Mouse (Mus musculus): Measurements from ENCODE around the gene Rbfox3. TPM values are rescaled to one million over a fixed set of nuclear protein-coding genes. Genes with fewer than 3 reads are reported as not detected.

The Rbfox3 gene
- polyA plus RNA-seq, 1 experiment from 2014 or later = 3.9 TPM

GRCm38 (mm10) chr11:118503418-118504179 lies 407.8 kb downstream of the Rbfox3 start:
- WGBS = 27% methylated on average over 34 of the region's 34 CpGs

GRCm38 (mm10) chr11:118502990-118503389 lies 408.4 kb downstream of the Rbfox3 start:
- Histone ChIP-seq H3K9ac (no peak overlapping the region), H3K4me1 (peaks cover 3% of the 10 kb centered on the region; the same call in 1 of the 2 replicates), H3K27me3 (peaks cover 43% of the 10 kb centered on the region), H3K9me3 (no peaks in the 10 kb centered on the region), H3K27ac (no peak overlapping the region), H3K36me3 (no peaks in the 10 kb centered on the region), H3K4me2 (replicated peaks) (peak overlapping the region; percentile 8; the same call in 1 of the 2 replicates), H3K4me3 (no peak overlapping the region)
- 60% methylated on average over 6 of the region's 6 CpGs for WGBS
- ATAC-seq (ENCODE audit: insufficient number of reproducible peaks, insufficient read depth, low FRiP score, low TSS enrichment) = no peak

More at GRCm38 (mm10) chr11:118503418-118504179, 407.8 kb downstream of the Rbfox3 start:
- ATAC-seq (ENCODE audit: insufficient number of reproducible peaks, insufficient read depth, low FRiP score, low TSS enrichment) = no peak
- peaks cover 3% of the 10 kb centered on the region; the same call in 1 of the 2 replicates for H3K4me1 ChIP-seq
- H3K9ac ChIP-seq = no peak overlapping the region
- no peak overlapping the region for H3K27ac ChIP-seq
- no peak overlapping the region; the same call in 1 of the 2 replicates for H3K4me3 ChIP-seq
- peak overlapping the region; percentile 8; the same call in 1 of the 2 replicates for H3K4me2 ChIP-seq (replicated peaks)
- no peaks in the 10 kb centered on the region for H3K9me3 ChIP-seq
- peaks cover 43% of the 10 kb centered on the region for H3K27me3 ChIP-seq
- no peaks in the 10 kb centered on the region for H3K36me3 ChIP-seq

GRCm38 (mm10) chr11:118496066-118496689 lies 415.2 kb downstream of the Rbfox3 start:
- Histone ChIP-seq H3K36me3 (no peaks in the 10 kb centered on the region), H3K9ac (no peak overlapping the region), H3K27ac (no peak overlapping the region), H3K4me2 (replicated peaks) (no peak overlapping the region), H3K4me3 (no peak overlapping the region), H3K9me3 (no peaks in the 10 kb centered on the region), H3K4me1 (peaks cover 5% of the 10 kb centered on the region; the same call in 1 of the 2 replicates), H3K27me3 (0 out of 2 replicates have a peak, but pooled peaks cover 14% of the 10 kb centered on the region)
- ATAC-seq (ENCODE audit: insufficient number of reproducible peaks, insufficient read depth, low FRiP score, low TSS enrichment) = no peak
- WGBS = 63% methylated on average over 20 of the region's 20 CpGs

GRCm38 (mm10) chr11:118495065-118495464 lies 416.3 kb downstream of the Rbfox3 start:
- Histone ChIP-seq H3K4me1 (peaks cover 5% of the 10 kb centered on the region; the same call in 1 of the 2 replicates), H3K27me3 (0 out of 2 replicates have a peak, but pooled peaks cover 14% of the 10 kb centered on the region), H3K9ac (no peak overlapping the region), H3K27ac (no peak overlapping the region), H3K4me3 (no peak overlapping the region), H3K9me3 (no peaks in the 10 kb centered on the region), H3K4me2 (replicated peaks) (no peak overlapping the region), H3K36me3 (no peaks in the 10 kb centered on the region)
- 49% methylated on average over 5 of the region's 5 CpGs for WGBS
- ATAC-seq (ENCODE audit: insufficient number of reproducible peaks, insufficient read depth, low FRiP score, low TSS enrichment) = no peak

GRCm38 (mm10) chr11:118494001-118494737 lies 417.2 kb downstream of the Rbfox3 start:
- Histone ChIP-seq H3K36me3 (no peaks in the 10 kb centered on the region), H3K4me1 (peaks cover 5% of the 10 kb centered on the region; the same call in 1 of the 2 replicates), H3K27me3 (0 out of 2 replicates have a peak, but pooled peaks cover 14% of the 10 kb centered on the region), H3K27ac (no peak overlapping the region), H3K9ac (no peak overlapping the region), H3K4me3 (no peak overlapping the region), H3K4me2 (replicated peaks) (no peak overlapping the region), H3K9me3 (no peaks in the 10 kb centered on the region)
- WGBS = 82% methylated on average over 12 of the region's 12 CpGs
- no peak for ATAC-seq (ENCODE audit: insufficient number of reproducible peaks, insufficient read depth, low FRiP score, low TSS enrichment)

- WGBS = 72% methylated on average over 2 of the region's 2 CpGs
- H3K27ac ChIP-seq = 0 out of 2 replicates have a peak overlapping the region, but pooled peaks have one; percentile 43
Observed at GRCm38 (mm10) chr11:118493458-118493857, 417.9 kb downstream of the Rbfox3 start.

GRCm38 (mm10) chr11:118491230-118491629 lies 420.2 kb downstream of the Rbfox3 start:
- H3K9ac ChIP-seq = no peak overlapping the region
- no peak for ATAC-seq (ENCODE audit: insufficient number of reproducible peaks, insufficient read depth, low FRiP score, low TSS enrichment)
- peaks cover 5% of the 10 kb centered on the region; the same call in 1 of the 2 replicates for H3K4me1 ChIP-seq
- H3K27ac ChIP-seq = no peak overlapping the region
- H3K27me3 ChIP-seq = 0 out of 2 replicates have a peak, but pooled peaks cover 3% of the 10 kb centered on the region
- H3K4me3 ChIP-seq = no peak overlapping the region
- H3K9me3 ChIP-seq = no peaks in the 10 kb centered on the region
- 86% methylated on average over 7 of the region's 7 CpGs for WGBS
- H3K4me2 ChIP-seq (replicated peaks) = no peak overlapping the region
- H3K36me3 ChIP-seq = no peaks in the 10 kb centered on the region

More at GRCm38 (mm10) chr11:118493458-118493857, 417.9 kb downstream of the Rbfox3 start:
- Histone ChIP-seq H3K4me1 (peaks cover 5% of the 10 kb centered on the region; the same call in 1 of the 2 replicates), H3K9ac (no peak overlapping the region), H3K27me3 (0 out of 2 replicates have a peak, but pooled peaks cover 14% of the 10 kb centered on the region), H3K4me3 (no peak overlapping the region), H3K9me3 (no peaks in the 10 kb centered on the region), H3K4me2 (replicated peaks) (no peak overlapping the region), H3K36me3 (no peaks in the 10 kb centered on the region)
- ATAC-seq (ENCODE audit: insufficient number of reproducible peaks, insufficient read depth, low FRiP score, low TSS enrichment) = no peak

GRCm38 (mm10) chr11:118490566-118491218 lies 420.7 kb downstream of the Rbfox3 start:
- 0 out of 2 replicates have a peak, but pooled peaks cover 2% of the 10 kb centered on the region for H3K27me3 ChIP-seq
- H3K27ac ChIP-seq = no peak overlapping the region
- no peaks in the 10 kb centered on the region for H3K9me3 ChIP-seq
- WGBS = 16% methylated on average over 22 of the region's 22 CpGs
- no peaks in the 10 kb centered on the region for H3K36me3 ChIP-seq
- H3K4me1 ChIP-seq = peaks cover 5% of the 10 kb centered on the region; the same call in 1 of the 2 replicates
- 0 out of 2 replicates have a peak overlapping the region, but pooled peaks have one; percentile 2 for H3K4me3 ChIP-seq
- H3K9ac ChIP-seq = peak overlapping the region; percentile 17; the same call in 1 of the 2 replicates
- H3K4me2 ChIP-seq (replicated peaks) = peak overlapping the region; percentile 32
- ATAC-seq (ENCODE audit: insufficient number of reproducible peaks, insufficient read depth, low FRiP score, low TSS enrichment) = no peak

- WGBS = 74% methylated on average over 12 of the region's 12 CpGs
- H3K4me2 ChIP-seq (replicated peaks) = no peak overlapping the region
- H3K4me3 ChIP-seq = no peak overlapping the region
- H3K36me3 ChIP-seq = peaks cover 8% of the 10 kb centered on the region; the same call in 1 of the 2 replicates
- H3K9ac ChIP-seq = no peak overlapping the region
- peaks cover 5% of the 10 kb centered on the region; the same call in 1 of the 2 replicates for H3K4me1 ChIP-seq
- no peaks in the 10 kb centered on the region for H3K9me3 ChIP-seq
- ATAC-seq (ENCODE audit: insufficient number of reproducible peaks, insufficient read depth, low FRiP score, low TSS enrichment) = no peak
- no peaks in the 10 kb centered on the region for H3K27me3 ChIP-seq
- H3K27ac ChIP-seq = no peak overlapping the region
Observed at GRCm38 (mm10) chr11:118488907-118489270, 422.5 kb downstream of the Rbfox3 start.

GRCm38 (mm10) chr11:118488191-118488906 lies 423.0 kb downstream of the Rbfox3 start:
- no peaks in the 10 kb centered on the region for H3K27me3 ChIP-seq
- no peaks in the 10 kb centered on the region for H3K9me3 ChIP-seq
- peaks cover 5% of the 10 kb centered on the region; the same call in 1 of the 2 replicates for H3K4me1 ChIP-seq
- H3K36me3 ChIP-seq = peaks cover 8% of the 10 kb centered on the region; the same call in 1 of the 2 replicates
- H3K27ac ChIP-seq = no peak overlapping the region
- no peak overlapping the region for H3K4me3 ChIP-seq
- no peak overlapping the region for H3K4me2 ChIP-seq (replicated peaks)
- ATAC-seq (ENCODE audit: insufficient number of reproducible peaks, insufficient read depth, low FRiP score, low TSS enrichment) = no peak
- 68% methylated on average over 8 of the region's 8 CpGs for WGBS
- H3K9ac ChIP-seq = no peak overlapping the region
